Mouse (Mus musculus) bone marrow macrophage, adult 2 months (primary cell): ENCODE measurements at regions not wholly inside any gene's neighbourhood (a gene's known extent, or its start where the extent isn't known, plus 50 kb on each side); places are given as distances from the start of the nearest gene placed in this dataset.

Experiments used
- CTCF ChIP-seq: IDR thresholded peaks from 2 replicates; pipeline ENCODE4 v1.5.1; 2012; ENCODE audit warnings: low read depth, mild to moderate bottlenecking, low read length, moderate library complexity
- POLR2A ChIP-seq: IDR thresholded peaks from 2 replicates; pipeline ENCODE4 v1.6.1; 2012; ENCODE audit warnings: mild to moderate bottlenecking, low read depth, low read length, borderline replicate concordance

GRCm38 (mm10) chr17:50375465-50375864, 82.0 kb upstream of the Dazl start:
- no peak for TF ChIP-seq POLR2A
- TF ChIP-seq CTCF, result no peak
